Mouse (Mus musculus): ENCODE measurements around the gene Strap.
"Not testable (repeated sequence)": the region's sequence is repeated elsewhere in the genome, so short reads cannot be mapped to it uniquely, and the experiment has no call there.

The Strap gene

GRCm38 (mm10) chr6:137734846-137735609 lies at the start of gene Strap:
Strap (plus strand) TSS chr6:137735078.
- DNase-seq (ENCODE audit: extremely low spot score): peak; percentile 95

- no peak for DNase-seq (ENCODE audit: extremely low spot score)
Observed at GRCm38 (mm10) chr6:137687667-137688066, 47.2 kb upstream of the Strap start.

GRCm38 (mm10) chr6:137688079-137688478 lies 46.8 kb upstream of the Strap start:
- DNase-seq (ENCODE audit: extremely low spot score): no peak

GRCm38 (mm10) chr6:137688506-137689105 lies 46.3 kb upstream of the Strap start:
- DNase-seq (ENCODE audit: extremely low spot score): no peak

GRCm38 (mm10) chr6:137690550-137691119 lies 44.2 kb upstream of the Strap start:
- DNase-seq (ENCODE audit: extremely low spot score): no peak

GRCm38 (mm10) chr6:137694310-137694709 lies 40.6 kb upstream of the Strap start:
- no peak for DNase-seq (ENCODE audit: extremely low spot score)

GRCm38 (mm10) chr6:137695046-137695445 lies 39.8 kb upstream of the Strap start:
- no peak for DNase-seq (ENCODE audit: extremely low spot score)

- no peak for DNase-seq (ENCODE audit: extremely low spot score)
Observed at GRCm38 (mm10) chr6:137696445-137697204, 38.3 kb upstream of the Strap start.

GRCm38 (mm10) chr6:137699434-137699833 lies 35.4 kb upstream of the Strap start:
- no peak for DNase-seq (ENCODE audit: extremely low spot score)

GRCm38 (mm10) chr6:137702186-137702585 lies 32.7 kb upstream of the Strap start:
- DNase-seq (ENCODE audit: extremely low spot score): no peak

GRCm38 (mm10) chr6:137702918-137703317 lies 32.0 kb upstream of the Strap start:
- DNase-seq (ENCODE audit: extremely low spot score): no peak

- DNase-seq (ENCODE audit: extremely low spot score): no peak
Observed at GRCm38 (mm10) chr6:137703431-137703830, 31.4 kb upstream of the Strap start.

- no peak for DNase-seq (ENCODE audit: extremely low spot score)
Observed at GRCm38 (mm10) chr6:137704300-137704939, 30.5 kb upstream of the Strap start.

- no peak for DNase-seq (ENCODE audit: extremely low spot score)
Observed at GRCm38 (mm10) chr6:137706209-137706608, 28.7 kb upstream of the Strap start.

- not testable (repeated sequence) for DNase-seq (ENCODE audit: extremely low spot score)
Observed at GRCm38 (mm10) chr6:137708726-137709405, 26.0 kb upstream of the Strap start.

GRCm38 (mm10) chr6:137710179-137711037 lies 24.5 kb upstream of the Strap start:
- no peak for DNase-seq (ENCODE audit: extremely low spot score)

- no peak for DNase-seq (ENCODE audit: extremely low spot score)
Observed at GRCm38 (mm10) chr6:137712654-137713309, 22.1 kb upstream of the Strap start.

- no peak for DNase-seq (ENCODE audit: extremely low spot score)
Observed at GRCm38 (mm10) chr6:137713310-137713664, 21.6 kb upstream of the Strap start.

- no peak for DNase-seq (ENCODE audit: extremely low spot score)
Observed at GRCm38 (mm10) chr6:137716802-137717201, 18.1 kb upstream of the Strap start.
